Mouse (Mus musculus) limb, embryonic 11.5 days (tissue): ENCODE measurements around the gene Hmgcl. TPM values are rescaled to one million over a fixed set of nuclear protein-coding genes. Genes with fewer than 3 reads are reported as not detected.
A peak's percentile ranks its signal among the peaks of the same experiment; 100 is the strongest.

ENCODE experiments used
- ATAC-seq: fragments of 200-750 bp; cut with Nextera tagmentation; 2 replicates; pipeline ENCODE4 v1.8.0; 2017; ENCODE audit warnings: low read depth; ENCODE audit not compliant: insufficient number of reproducible peaks, low FRiP score, low TSS enrichment
- DNase-seq: peaks from one replicate; pipeline ENCODE4 v3.0.0-alpha.2; 2015; ENCODE audit warnings: low spot score
- H3K27ac ChIP-seq: fragments of 300-500 bp; sonication (generic); replicated peaks from 2 replicates; pipeline ENCODE4 v1.5.1; 2014; ENCODE audit warnings: low read depth, mild to moderate bottlenecking, low read length
- H3K27me3 ChIP-seq: fragments of 300-500 bp; sonication (generic); 2 replicates; pipeline ENCODE4 v1.6.1; 2014; ENCODE audit warnings: mild to moderate bottlenecking, low read length, mixed read lengths; ENCODE audit not compliant: control insufficient read depth, insufficient read depth
- H3K36me3 ChIP-seq: fragments of 300-500 bp; sonication (generic); 2 replicates; pipeline ENCODE4 v1.6.1; 2014; ENCODE audit warnings: mild to moderate bottlenecking, low read length, moderate library complexity, mixed read lengths; ENCODE audit not compliant: control insufficient read depth, insufficient read depth
- H3K4me1 ChIP-seq: fragments of 300-500 bp; sonication (generic); 2 replicates; pipeline ENCODE4 v1.6.1; 2014; ENCODE audit warnings: low read length, mixed read lengths; ENCODE audit not compliant: control insufficient read depth, insufficient read depth
- H3K4me2 ChIP-seq: fragments of 300-500 bp; sonication (generic); 2 replicates; pipeline ENCODE4 v1.6.1; 2014; ENCODE audit warnings: low read depth, mild to moderate bottlenecking, moderate library complexity; ENCODE audit not compliant: severe bottlenecking
- H3K4me3 ChIP-seq: fragments of 300-500 bp; sonication (generic); 2 replicates; pipeline ENCODE4 v1.5.1; 2014; ENCODE audit warnings: low read depth, low read length
- H3K9ac ChIP-seq: fragments of 300-500 bp; sonication (generic); 2 replicates; pipeline ENCODE4 v1.6.1; 2014; ENCODE audit warnings: mild to moderate bottlenecking, low read length
- H3K9me3 ChIP-seq: fragments of 300-500 bp; sonication (generic); 2 replicates; pipeline ENCODE4 v1.6.1; 2016; ENCODE audit warnings: low read length; ENCODE audit not compliant: control insufficient read depth
- WGBS: fragments of 180-500 bp; shearing (Covaris S2); extraction: QIAGEN DNeasy Blood & Tissue Kit; methylation state at CpG from one replicate; pipeline ENCODE4 v1.1.7; 2014; 5-methylcytosine and 5-hydroxymethylcytosine counted together
- polyA plus RNA-seq: library from polyadenylated mRNA; unstranded; fragments of >200 nt; fragmentation: Nextera tagmentation; extraction: Ambion mirVana; gene quantifications from 2 replicates; pipeline ENCODE4 v1.2.1, GENCODE M21; 2014

The Hmgcl gene
- polyA plus RNA-seq, 1 experiment from 2014 or later: 79.7 TPM

GRCm38 (mm10) chr4:135965113-135965512 is 18.9 kb downstream of the Hmgcl start:
- Histone ChIP-seq H3K9ac (no peak overlapping the region), H3K4me1 (peaks cover 9% of the 10 kb centered on the region), H3K27ac (no peak overlapping the region), H3K4me2 (peak overlapping the region; percentile 94; the same call in 1 of the 2 replicates), H3K27me3 (no peaks in the 10 kb centered on the region), H3K36me3 (peaks cover 18% of the 10 kb centered on the region), H3K4me3 (no peak overlapping the region), H3K9me3 (no peaks in the 10 kb centered on the region)
- DNase-seq: no peak
- no peak for ATAC-seq
- 84% methylated on average over 9 of the region's 9 CpGs for WGBS

GRCm38 (mm10) chr4:135966283-135966682 is 20.0 kb downstream of the Hmgcl start:
- H3K36me3 ChIP-seq: peaks cover 18% of the 10 kb centered on the region
- H3K9ac ChIP-seq: no peak overlapping the region
- no peaks in the 10 kb centered on the region for H3K27me3 ChIP-seq
- no peak overlapping the region for H3K4me3 ChIP-seq
- H3K4me1 ChIP-seq: peaks cover 10% of the 10 kb centered on the region
- H3K4me2 ChIP-seq: no peak overlapping the region
- no peak overlapping the region for H3K27ac ChIP-seq
- ATAC-seq (no peak), DNase-seq (no peak)
- WGBS: 89% methylated on average over 16 of the region's 16 CpGs
- H3K9me3 ChIP-seq: no peaks in the 10 kb centered on the region

GRCm38 (mm10) chr4:135967086-135967760 is 21.0 kb downstream of the Hmgcl start:
- H3K27ac ChIP-seq: no peak overlapping the region
- 91% methylated on average over 18 of the region's 18 CpGs for WGBS
- H3K9me3 ChIP-seq: no peaks in the 10 kb centered on the region
- DNase-seq: no peak
- no peaks in the 10 kb centered on the region for H3K27me3 ChIP-seq
- no peak for ATAC-seq
- H3K4me3 ChIP-seq: no peak overlapping the region
- peaks cover 18% of the 10 kb centered on the region for H3K36me3 ChIP-seq
- H3K4me1 ChIP-seq: peaks cover 17% of the 10 kb centered on the region
- no peak overlapping the region for H3K9ac ChIP-seq
- no peak overlapping the region for H3K4me2 ChIP-seq

GRCm38 (mm10) chr4:135968271-135968869 is 22.1 kb downstream of the Hmgcl start:
- peaks cover 17% of the 10 kb centered on the region for H3K4me1 ChIP-seq
- H3K4me3 ChIP-seq: no peak overlapping the region
- 69% methylated on average over 19 of the region's 19 CpGs for WGBS
- peaks cover 18% of the 10 kb centered on the region for H3K36me3 ChIP-seq
- no peaks in the 10 kb centered on the region for H3K27me3 ChIP-seq
- H3K27ac ChIP-seq: no peak overlapping the region
- no peaks in the 10 kb centered on the region for H3K9me3 ChIP-seq
- DNase-seq (no peak), ATAC-seq (no peak)
- H3K4me2 ChIP-seq: no peak overlapping the region
- H3K9ac ChIP-seq: no peak overlapping the region

- peaks cover 15% of the 10 kb centered on the region for H3K4me1 ChIP-seq
- ATAC-seq: no peak
These were observed 23.0 kb downstream of the Hmgcl start for GRCm38 (mm10) chr4:135969070-135969750.

GRCm38 (mm10) chr4:135970585-135970984 is 24.3 kb downstream of the Hmgcl start:
- peaks cover 8% of the 10 kb centered on the region for H3K4me1 ChIP-seq
- peaks cover 22% of the 10 kb centered on the region for H3K36me3 ChIP-seq
- H3K4me2 ChIP-seq: no peak overlapping the region
- H3K27me3 ChIP-seq: no peaks in the 10 kb centered on the region
- no peak overlapping the region for H3K4me3 ChIP-seq
- H3K9ac ChIP-seq: no peak overlapping the region
- ATAC-seq: no peak
- H3K27ac ChIP-seq: no peak overlapping the region
- 91% methylated on average over 11 of the region's 11 CpGs for WGBS
- no peak for DNase-seq
- H3K9me3 ChIP-seq: no peaks in the 10 kb centered on the region

More at GRCm38 (mm10) chr4:135969070-135969750, 23.0 kb downstream of the Hmgcl start:
- Histone ChIP-seq H3K9ac (no peak overlapping the region), H3K9me3 (no peaks in the 10 kb centered on the region), H3K4me3 (no peak overlapping the region), H3K27ac (no peak overlapping the region), H3K27me3 (no peaks in the 10 kb centered on the region), H3K36me3 (peaks cover 18% of the 10 kb centered on the region), H3K4me2 (no peak overlapping the region)
- WGBS: 89% methylated on average over 13 of the region's 13 CpGs
- DNase-seq: no peak

GRCm38 (mm10) chr4:135971805-135972555 is 25.7 kb downstream of the Hmgcl start:
- Histone ChIP-seq H3K9me3 (no peaks in the 10 kb centered on the region), H3K36me3 (peaks cover 24% of the 10 kb centered on the region), H3K4me2 (peak overlapping the region; percentile 90), H3K27me3 (no peaks in the 10 kb centered on the region), H3K4me1 (peaks cover 8% of the 10 kb centered on the region), H3K9ac (peak overlapping the region; percentile 68), H3K27ac (no peak overlapping the region), H3K4me3 (peak overlapping the region; percentile 75)
- DNase-seq (no peak), ATAC-seq (peak; percentile 65)
- WGBS: under 1% methylated on average over 35 of the region's 35 CpGs

GRCm38 (mm10) chr4:135972556-135972906 is 26.3 kb downstream of the Hmgcl start, which contains the start of gene Lypla2:
TSS of gene Lypla2 (minus strand) at chr4:135972626.
- peaks cover 21% of the 10 kb centered on the region for H3K36me3 ChIP-seq
- peak; percentile 85 for DNase-seq
- peak within 1 kb of the TSS; percentile 75 for H3K4me3 ChIP-seq
- no peak within 1 kb of the TSS for H3K27ac ChIP-seq
- peak within 1 kb of the TSS; percentile 90 for H3K4me2 ChIP-seq
- H3K9ac ChIP-seq: peak within 1 kb of the TSS; percentile 68
- WGBS: 1% methylated on average over 19 of the region's 19 CpGs
- H3K4me1 ChIP-seq: peaks cover 8% of the 10 kb centered on the region
- ATAC-seq: peak; percentile 69
- H3K9me3 ChIP-seq: no peaks in the 10 kb centered on the region
- H3K27me3 ChIP-seq: no peaks in the 10 kb centered on the region
